Mouse (Mus musculus) right cerebral cortex, postnatal 4 days (tissue): ENCODE data around the gene Sorbs1.

Experiments
- DNase-seq: peaks from one replicate; pipeline ENCODE4 v3.0.0-alpha.2; 2022

Sorbs1 gene

GRCm38 (mm10) chr19:40297078-40297797 is 216.3 kb downstream of the Sorbs1 start:
- DNase-seq = no peak

- DNase-seq = no peak
These were observed 219.3 kb downstream of the Sorbs1 start for GRCm38 (mm10) chr19:40294231-40294630.

GRCm38 (mm10) chr19:40293791-40294190 is 219.8 kb downstream of the Sorbs1 start:
- DNase-seq = no peak

GRCm38 (mm10) chr19:40290099-40290724 is 223.4 kb downstream of the Sorbs1 start:
- DNase-seq = no peak

GRCm38 (mm10) chr19:40288415-40288814 is 225.2 kb downstream of the Sorbs1 start:
- DNase-seq = no peak

GRCm38 (mm10) chr19:40284704-40285103 is 228.9 kb downstream of the Sorbs1 start:
- no peak for DNase-seq

GRCm38 (mm10) chr19:40283415-40283814 is 230.2 kb downstream of the Sorbs1 start:
- DNase-seq = no peak

- DNase-seq = no peak
These were observed 235.1 kb downstream of the Sorbs1 start for GRCm38 (mm10) chr19:40278372-40279023.

- DNase-seq = no peak
These were observed 236.1 kb downstream of the Sorbs1 start for GRCm38 (mm10) chr19:40277494-40277893.

GRCm38 (mm10) chr19:40275401-40276188 is 238.0 kb downstream of the Sorbs1 start:
- DNase-seq = no peak

- no peak for DNase-seq
These were observed 240.9 kb downstream of the Sorbs1 start for GRCm38 (mm10) chr19:40272674-40273073.

GRCm38 (mm10) chr19:40271308-40271892 is 242.2 kb downstream of the Sorbs1 start, which contains the start of gene Pdlim1:
Gene Pdlim1, minus strand, starts transcription at chr19:40271842.
- DNase-seq = peak; percentile 35

- peak; percentile 22 for DNase-seq
These were observed 242.9 kb downstream of the Sorbs1 start for GRCm38 (mm10) chr19:40270351-40271307.

- no peak for DNase-seq
These were observed 244.1 kb downstream of the Sorbs1 start for GRCm38 (mm10) chr19:40269526-40269925.

GRCm38 (mm10) chr19:40268493-40268892 is 245.1 kb downstream of the Sorbs1 start:
- no peak for DNase-seq

GRCm38 (mm10) chr19:40267380-40267779 is 246.2 kb downstream of the Sorbs1 start:
- no peak for DNase-seq

GRCm38 (mm10) chr19:40259485-40259884 is 254.1 kb downstream of the Sorbs1 start:
- no peak for DNase-seq

- no peak for DNase-seq
These were observed 256.2 kb downstream of the Sorbs1 start for GRCm38 (mm10) chr19:40257396-40257795.

GRCm38 (mm10) chr19:40256376-40257050 is 257.1 kb downstream of the Sorbs1 start:
- DNase-seq = no peak

- DNase-seq = no peak
These were observed 258.0 kb downstream of the Sorbs1 start for GRCm38 (mm10) chr19:40255561-40255960.

GRCm38 (mm10) chr19:40254741-40255140 is 258.8 kb downstream of the Sorbs1 start:
- DNase-seq = no peak
